Mouse (Mus musculus): ENCODE measurements around the gene Npcd. TPM values are rescaled to one million over a fixed set of nuclear protein-coding genes. Genes with fewer than 3 reads are reported as not detected.

The Npcd gene
- polyA plus RNA-seq, 1 experiment from 2014 or later: not detected

DNA sequence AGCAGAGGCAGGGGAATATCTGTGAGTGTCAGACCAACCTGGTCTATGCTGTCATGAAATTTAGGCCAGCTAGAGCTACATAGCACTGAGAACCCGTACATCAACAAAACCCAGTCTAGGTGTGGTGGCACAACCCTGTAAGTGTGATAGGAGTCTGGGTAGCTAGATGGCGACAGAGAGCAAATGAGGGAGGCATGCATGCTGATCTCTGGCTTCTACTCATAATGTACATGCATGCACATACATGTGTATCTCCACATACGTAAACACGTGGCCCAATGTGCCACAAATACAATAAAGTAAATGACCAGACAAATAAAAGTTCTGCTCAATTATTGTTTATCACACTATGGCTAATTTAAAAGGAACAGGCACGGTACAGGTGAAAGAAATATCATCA, 25.9 kb downstream of the Npcd start:
- H3K4me1 ChIP-seq: peaks cover 22% of the 10 kb centered on the region
- H3K27me3 ChIP-seq (ENCODE audit: low read depth, poor library complexity, severe bottlenecking): peaks cover 74% of the 10 kb centered on the region
- H3K4me3 ChIP-seq: no peak overlapping the region
- WGBS: 37% methylated on average over 5 of the region's 5 CpGs
- H3K9me3 ChIP-seq (replicated peaks): no peaks in the 10 kb centered on the region
- no peak overlapping the region for H3K27ac ChIP-seq (replicated peaks)
- DNase-seq (ENCODE audit: low spot score): no peak
- H3K36me3 ChIP-seq: no peaks in the 10 kb centered on the region

DNA sequence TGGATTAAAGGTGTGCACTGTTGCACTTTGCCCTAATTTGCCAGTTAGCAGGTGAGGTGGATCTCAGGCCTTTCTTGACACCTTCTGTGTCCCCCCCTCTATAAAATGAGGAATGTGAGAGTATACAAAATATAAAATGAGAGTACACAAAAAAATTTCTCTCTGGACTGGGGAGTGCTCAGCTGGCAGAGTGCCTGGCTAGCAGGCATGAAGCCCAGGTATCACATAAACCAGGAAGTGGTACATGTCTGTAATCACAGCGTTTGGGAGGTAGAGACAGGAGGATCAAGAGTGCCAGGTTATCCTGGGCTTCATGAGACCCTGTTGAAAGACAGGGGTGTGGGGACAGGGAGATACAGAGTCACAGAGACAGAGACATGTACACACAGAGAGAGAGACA, 27.0 kb downstream of the Npcd start:
- DNase-seq (ENCODE audit: low spot score): no peak
- H3K4me3 ChIP-seq: no peak overlapping the region
- peaks cover 22% of the 10 kb centered on the region for H3K4me1 ChIP-seq
- peaks cover 85% of the 10 kb centered on the region for H3K27me3 ChIP-seq (ENCODE audit: low read depth, poor library complexity, severe bottlenecking)
- no peaks in the 10 kb centered on the region for H3K9me3 ChIP-seq (replicated peaks)
- no peaks in the 10 kb centered on the region for H3K36me3 ChIP-seq
- no peak overlapping the region for H3K27ac ChIP-seq (replicated peaks)
- WGBS: 32% methylated on average over 1 of the region's 1 CpGs

DNA sequence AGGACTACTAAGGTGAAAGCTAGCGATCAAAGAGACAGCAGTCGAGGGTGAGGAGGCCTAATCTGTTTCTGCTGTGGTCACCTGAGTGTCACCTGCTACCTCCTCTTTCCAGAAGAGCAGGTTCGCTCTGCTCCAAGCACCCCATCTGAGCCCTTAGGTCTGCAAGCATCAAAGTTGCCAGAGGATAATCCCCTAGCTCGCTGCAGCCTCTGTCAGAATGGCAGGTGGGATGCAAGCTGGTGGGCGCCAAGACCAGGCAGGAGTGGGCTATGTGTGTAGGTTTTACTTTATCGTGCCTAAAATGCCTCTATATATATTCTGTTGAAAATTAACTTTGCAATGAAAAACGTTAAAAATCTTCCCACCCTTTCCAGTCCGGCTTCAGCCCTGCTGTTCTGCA, 28.8 kb downstream of the Npcd start:
- Histone ChIP-seq H3K27me3 (ENCODE audit: low read depth, poor library complexity, severe bottlenecking) (peaks cover 90% of the 10 kb centered on the region), H3K27ac (replicated peaks) (peak overlapping the region; percentile 82; the same call in 1 of the 2 replicates), H3K4me1 (peaks cover 22% of the 10 kb centered on the region), H3K36me3 (no peaks in the 10 kb centered on the region), H3K9me3 (replicated peaks) (no peaks in the 10 kb centered on the region), H3K4me3 (peak overlapping the region; percentile 70)
- 23% methylated on average over 8 of the region's 8 CpGs for WGBS
- DNase-seq (ENCODE audit: low spot score): no peak

DNA sequence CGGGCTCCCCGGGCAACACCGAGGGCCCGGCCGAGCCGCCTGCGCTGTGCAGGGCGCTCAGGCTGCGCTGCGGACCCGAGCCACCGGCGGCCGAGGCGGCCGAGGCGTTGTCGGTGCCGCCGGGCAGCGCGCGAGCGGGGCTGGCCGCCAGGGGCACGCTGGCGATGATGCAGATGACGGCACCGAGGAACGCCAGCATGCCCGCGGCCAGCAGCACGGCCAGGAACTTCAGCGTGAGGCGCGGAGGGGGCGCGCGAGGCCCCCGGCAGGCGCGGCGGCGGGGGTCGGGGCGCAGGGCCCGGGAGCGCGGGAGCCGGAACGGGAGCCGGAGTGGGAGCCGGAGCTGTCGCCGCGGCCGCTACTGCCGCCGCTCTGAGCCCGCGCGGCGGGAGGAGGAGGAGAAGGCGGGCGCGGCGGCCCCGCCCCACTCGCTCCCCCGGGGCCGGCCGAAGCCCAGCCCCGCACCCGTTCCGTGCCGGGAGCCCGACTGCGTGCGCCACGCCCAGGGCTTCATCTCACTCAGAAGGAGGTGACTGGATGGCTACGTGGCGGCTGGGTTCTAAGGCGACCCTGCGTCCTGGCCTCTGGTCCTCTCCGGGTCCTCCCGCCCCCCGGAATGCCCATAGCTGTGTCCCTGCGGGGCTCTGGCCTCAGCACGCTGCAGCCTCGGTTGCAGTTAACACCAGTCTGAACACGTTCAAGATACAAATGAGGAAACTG, 29.5 kb downstream of the Npcd start, which contains the start of gene Nptxr:
Gene Nptxr (minus strand): TSS at position 415 of the 720 bp plus-strand sequence.
- H3K9me3 ChIP-seq (replicated peaks): no peaks in the 10 kb centered on the region
- peak within 1 kb of the TSS; percentile 82 for H3K27ac ChIP-seq (replicated peaks)
- H3K36me3 ChIP-seq: no peaks in the 10 kb centered on the region
- peaks cover 90% of the 10 kb centered on the region for H3K27me3 ChIP-seq (ENCODE audit: low read depth, poor library complexity, severe bottlenecking)
- peak; percentile 72 for DNase-seq (ENCODE audit: low spot score)
- H3K4me3 ChIP-seq: peak within 1 kb of the TSS; percentile 70
- peaks cover 22% of the 10 kb centered on the region for H3K4me1 ChIP-seq
- WGBS: 1% methylated on average over 74 of the region's 91 CpGs

DNA sequence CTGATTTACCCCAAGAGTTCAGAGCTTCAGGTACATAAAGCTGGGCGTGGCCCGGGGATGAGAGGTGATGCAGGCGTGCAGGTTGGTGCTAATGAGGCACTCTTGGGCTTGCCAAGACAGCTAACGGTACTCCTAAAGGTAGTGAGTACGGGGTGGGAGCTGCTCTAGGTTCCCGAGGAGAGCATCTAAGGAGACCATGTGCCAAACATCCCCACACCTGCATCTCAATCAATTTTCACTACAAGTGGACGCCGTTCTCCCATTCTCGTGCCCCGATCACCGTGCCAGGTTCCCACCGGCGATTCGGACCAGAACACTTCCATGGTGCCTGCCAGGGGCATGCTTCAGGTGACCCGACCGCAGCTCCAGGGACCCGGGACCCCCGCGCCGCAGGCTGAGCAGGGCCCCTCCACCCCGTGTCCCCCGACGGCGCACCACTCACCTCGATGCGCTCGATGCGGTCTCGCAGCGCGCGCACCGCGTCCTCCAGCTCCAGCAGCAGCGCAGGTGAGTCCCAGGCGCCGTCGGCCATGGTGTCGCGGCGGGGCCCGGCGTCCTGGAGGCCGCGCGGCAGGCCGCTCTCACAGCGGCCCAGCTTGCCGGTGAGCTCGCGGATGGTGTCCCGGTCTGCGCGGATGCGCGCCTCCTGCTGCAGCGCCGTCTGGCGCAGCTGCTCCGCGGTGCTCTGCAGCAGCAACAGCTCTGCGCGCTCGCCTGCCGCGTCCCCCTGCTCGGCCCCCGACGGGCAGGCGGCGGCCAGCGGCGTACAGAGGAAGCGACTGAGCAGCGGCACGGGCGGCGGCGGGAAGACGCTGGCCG, 30.3 kb downstream of the Npcd start:
- no peaks in the 10 kb centered on the region for H3K9me3 ChIP-seq (replicated peaks)
- H3K4me3 ChIP-seq: peak overlapping the region; percentile 70
- no peaks in the 10 kb centered on the region for H3K36me3 ChIP-seq
- peak overlapping the region; percentile 82 for H3K27ac ChIP-seq (replicated peaks)
- 5% methylated on average over 81 of the region's 81 CpGs for WGBS
- DNase-seq (ENCODE audit: low spot score): peak; percentile 61
- peaks cover 22% of the 10 kb centered on the region for H3K4me1 ChIP-seq
- H3K27me3 ChIP-seq (ENCODE audit: low read depth, poor library complexity, severe bottlenecking): peaks cover 82% of the 10 kb centered on the region

DNA sequence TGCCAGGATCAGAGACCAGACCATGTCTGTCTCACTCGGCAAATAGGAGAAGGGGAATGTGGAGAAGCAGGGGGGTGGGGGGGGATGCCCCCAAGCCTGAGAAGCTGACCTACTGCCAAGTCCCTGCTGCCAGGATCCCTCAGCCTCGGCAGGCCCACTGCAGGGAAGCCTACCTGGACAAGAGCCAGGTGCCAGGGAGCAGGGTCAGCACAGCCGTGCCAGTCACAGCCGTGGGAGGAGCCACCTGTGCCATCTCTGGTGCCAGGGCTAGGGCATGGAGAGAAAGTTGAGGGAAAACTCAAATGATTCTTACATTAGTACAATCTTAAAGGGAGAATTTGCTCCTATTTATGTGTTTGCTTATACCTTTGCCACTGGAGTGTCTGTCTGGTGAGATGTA, 31.7 kb downstream of the Npcd start:
- 74% methylated on average over 4 of the region's 4 CpGs for WGBS
- DNase-seq (ENCODE audit: low spot score): no peak
- Histone ChIP-seq H3K27me3 (ENCODE audit: low read depth, poor library complexity, severe bottlenecking) (peaks cover 71% of the 10 kb centered on the region), H3K9me3 (replicated peaks) (no peaks in the 10 kb centered on the region), H3K27ac (replicated peaks) (no peak overlapping the region), H3K4me3 (no peak overlapping the region), H3K4me1 (peaks cover 22% of the 10 kb centered on the region), H3K36me3 (no peaks in the 10 kb centered on the region)

DNA sequence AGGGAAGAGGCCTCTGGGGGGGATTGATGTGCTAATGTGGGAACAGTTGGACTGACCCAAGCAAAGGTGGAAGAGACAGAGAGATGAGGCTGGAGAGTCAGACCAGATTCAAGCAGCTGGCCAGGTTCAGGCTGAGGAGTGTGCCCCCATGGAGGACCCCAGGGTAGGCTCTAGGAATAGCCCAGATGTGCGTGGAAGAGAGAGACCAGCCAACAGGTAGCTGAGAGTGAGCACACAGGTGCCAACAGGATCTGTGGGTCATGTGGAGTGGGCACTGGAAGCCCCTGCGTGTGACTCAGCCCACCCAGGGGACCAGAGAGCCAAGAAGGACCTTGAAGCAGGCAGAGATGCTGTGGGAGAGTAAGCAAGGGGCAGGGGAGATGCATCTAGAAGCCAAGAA, 32.4 kb downstream of the Npcd start:
- Histone ChIP-seq H3K9me3 (replicated peaks) (no peaks in the 10 kb centered on the region), H3K4me1 (peaks cover 22% of the 10 kb centered on the region), H3K27ac (replicated peaks) (no peak overlapping the region), H3K36me3 (no peaks in the 10 kb centered on the region), H3K4me3 (no peak overlapping the region), H3K27me3 (ENCODE audit: low read depth, poor library complexity, severe bottlenecking) (peaks cover 64% of the 10 kb centered on the region)
- DNase-seq (ENCODE audit: low spot score): no peak
- 72% methylated on average over 2 of the region's 2 CpGs for WGBS

DNA sequence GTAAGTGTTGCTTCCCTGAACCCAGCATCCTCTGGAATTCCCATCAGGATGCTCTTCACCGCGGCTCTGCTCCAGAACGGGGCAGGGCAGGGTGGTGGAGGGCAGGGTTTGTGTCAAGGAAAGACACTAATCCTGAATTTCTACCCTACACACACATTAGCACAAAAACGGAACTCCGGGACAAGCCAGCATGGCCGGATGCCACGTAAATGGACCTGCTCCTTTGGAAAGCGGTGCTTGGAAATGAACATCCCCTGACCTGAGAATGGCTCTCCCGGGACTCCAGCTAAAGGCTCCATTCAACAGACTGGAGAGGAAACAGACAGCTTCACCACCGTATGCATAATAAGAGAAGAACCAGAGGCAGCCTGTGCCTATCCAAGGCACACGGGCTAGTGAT, 33.3 kb downstream of the Npcd start:
- Histone ChIP-seq H3K9me3 (replicated peaks) (no peaks in the 10 kb centered on the region), H3K4me3 (no peak overlapping the region), H3K4me1 (peaks cover 25% of the 10 kb centered on the region), H3K27ac (replicated peaks) (no peak overlapping the region), H3K36me3 (no peaks in the 10 kb centered on the region), H3K27me3 (ENCODE audit: low read depth, poor library complexity, severe bottlenecking) (peaks cover 55% of the 10 kb centered on the region)
- no peak for DNase-seq (ENCODE audit: low spot score)
- 67% methylated on average over 11 of the region's 11 CpGs for WGBS

DNA sequence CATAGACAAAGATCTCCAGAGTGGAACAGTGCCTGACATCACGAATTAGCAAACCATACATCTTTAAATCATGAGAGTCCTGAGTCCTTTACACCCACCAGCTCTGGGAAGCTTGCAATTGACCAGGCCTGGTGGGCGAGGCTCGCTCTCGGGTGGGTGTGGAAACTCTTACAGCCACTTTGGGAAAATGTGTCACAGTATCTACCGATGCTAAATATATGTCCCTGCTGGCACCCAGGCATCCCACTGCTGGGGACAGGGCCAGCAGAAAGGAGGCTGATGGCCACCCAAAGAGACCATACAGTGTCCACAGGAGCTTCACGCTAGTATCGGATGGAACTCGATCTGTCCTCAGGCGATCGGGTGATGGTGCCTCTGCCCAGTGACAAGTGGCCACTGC, 35.4 kb downstream of the Npcd start:
- H3K4me3 ChIP-seq: no peak overlapping the region
- no peak for DNase-seq (ENCODE audit: low spot score)
- 89% methylated on average over 10 of the region's 10 CpGs for WGBS
- H3K27ac ChIP-seq (replicated peaks): no peak overlapping the region
- H3K9me3 ChIP-seq (replicated peaks): no peaks in the 10 kb centered on the region
- H3K4me1 ChIP-seq: peaks cover 16% of the 10 kb centered on the region
- H3K36me3 ChIP-seq: no peaks in the 10 kb centered on the region
- peaks cover 45% of the 10 kb centered on the region for H3K27me3 ChIP-seq (ENCODE audit: low read depth, poor library complexity, severe bottlenecking)

DNA sequence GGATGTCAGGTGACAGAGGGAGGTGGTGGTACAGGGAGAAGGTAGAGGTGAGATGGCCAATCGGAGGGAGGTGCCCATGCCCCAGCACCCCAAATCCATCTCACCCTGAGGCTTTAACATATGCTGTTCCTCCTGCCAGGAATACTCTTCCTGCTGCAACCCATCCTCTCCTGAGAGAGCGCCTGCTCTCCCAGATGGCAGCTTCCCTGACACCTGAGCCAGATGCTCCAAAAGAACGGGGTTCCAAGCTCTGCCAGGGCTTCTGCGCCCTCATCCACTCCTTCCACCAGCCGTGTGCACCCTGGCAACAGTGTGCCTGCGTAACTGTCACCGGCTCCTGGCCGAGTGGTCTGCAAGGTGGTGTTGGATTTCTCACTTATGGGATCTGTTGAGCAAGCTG, 36.4 kb downstream of the Npcd start:
- Histone ChIP-seq H3K27ac (replicated peaks) (no peak overlapping the region), H3K4me3 (no peak overlapping the region), H3K36me3 (no peaks in the 10 kb centered on the region), H3K27me3 (ENCODE audit: low read depth, poor library complexity, severe bottlenecking) (peaks cover 45% of the 10 kb centered on the region), H3K9me3 (replicated peaks) (no peaks in the 10 kb centered on the region), H3K4me1 (peaks cover 15% of the 10 kb centered on the region)
- DNase-seq (ENCODE audit: low spot score): no peak
- 89% methylated on average over 8 of the region's 8 CpGs for WGBS

DNA sequence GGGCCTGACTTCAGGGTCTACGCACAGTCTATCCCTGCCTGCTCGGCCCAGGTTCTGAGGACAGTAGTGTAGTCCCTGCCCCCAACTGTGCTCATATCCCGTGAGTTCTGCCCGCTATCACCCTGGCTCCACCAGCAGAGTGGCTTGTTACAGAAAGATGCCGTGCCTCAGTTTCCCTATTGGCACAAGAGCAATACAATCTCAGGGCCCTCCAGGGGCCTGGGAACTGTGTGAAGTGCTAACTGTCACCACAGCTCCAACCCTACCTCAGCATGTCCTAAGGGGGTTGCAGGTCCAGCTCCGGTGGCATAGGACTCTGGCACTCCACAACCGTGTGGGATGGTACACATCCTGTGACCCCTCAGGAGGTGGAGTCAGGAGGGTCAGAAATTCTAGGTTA, 36.9 kb downstream of the Npcd start:
- H3K27ac ChIP-seq (replicated peaks): no peak overlapping the region
- WGBS: 88% methylated on average over 7 of the region's 7 CpGs
- H3K36me3 ChIP-seq: no peaks in the 10 kb centered on the region
- DNase-seq (ENCODE audit: low spot score): no peak
- H3K9me3 ChIP-seq (replicated peaks): no peaks in the 10 kb centered on the region
- peaks cover 45% of the 10 kb centered on the region for H3K27me3 ChIP-seq (ENCODE audit: low read depth, poor library complexity, severe bottlenecking)
- H3K4me3 ChIP-seq: no peak overlapping the region
- peaks cover 20% of the 10 kb centered on the region for H3K4me1 ChIP-seq

DNA sequence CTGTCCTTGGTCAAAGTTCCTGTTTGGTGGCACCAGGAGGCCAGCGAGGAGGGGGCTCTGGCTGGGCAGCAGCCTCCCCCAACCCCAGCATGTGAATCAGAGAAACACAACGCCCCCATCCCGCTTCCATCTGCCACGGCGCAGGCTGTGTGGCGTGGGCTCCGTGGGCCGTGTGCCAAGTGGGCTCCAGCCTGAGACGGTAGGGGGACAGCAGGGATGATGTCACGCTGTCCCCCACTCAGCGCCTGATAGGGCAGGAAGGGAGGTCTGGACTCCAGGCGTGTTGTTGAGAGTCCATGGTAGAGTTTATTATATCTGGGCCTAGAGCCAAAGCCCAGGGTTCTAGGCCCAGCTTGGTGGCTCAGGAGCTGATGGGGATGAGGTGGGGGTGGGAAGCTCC, 37.8 kb downstream of the Npcd start:
- no peak for DNase-seq (ENCODE audit: low spot score)
- Histone ChIP-seq H3K27ac (replicated peaks) (no peak overlapping the region), H3K4me1 (peaks cover 29% of the 10 kb centered on the region), H3K4me3 (no peak overlapping the region), H3K27me3 (ENCODE audit: low read depth, poor library complexity, severe bottlenecking) (peaks cover 45% of the 10 kb centered on the region), H3K36me3 (no peaks in the 10 kb centered on the region), H3K9me3 (replicated peaks) (no peaks in the 10 kb centered on the region)
- 92% methylated on average over 12 of the region's 12 CpGs for WGBS

DNA sequence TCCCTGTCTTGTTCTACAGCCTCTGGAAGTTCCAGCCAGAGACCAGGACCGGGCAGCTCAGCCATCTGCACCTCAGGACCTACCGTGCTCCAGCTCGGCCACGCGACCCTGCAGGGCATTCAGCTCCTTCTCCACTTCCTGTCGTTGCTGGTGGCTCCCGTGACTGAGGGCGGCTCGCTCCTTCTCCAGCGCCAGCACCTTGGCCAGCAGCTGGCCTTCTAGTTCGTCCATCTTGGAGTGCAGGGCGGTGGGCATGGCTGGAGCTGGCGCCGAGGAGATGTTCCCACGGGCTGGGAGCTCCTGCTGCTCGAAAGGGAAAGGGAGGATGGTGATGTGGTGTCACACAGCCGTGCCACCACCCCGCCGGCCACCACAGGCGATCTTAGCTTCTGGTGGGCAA, 39.9 kb downstream of the Npcd start:
- 31% methylated on average over 20 of the region's 20 CpGs for WGBS
- peaks cover 40% of the 10 kb centered on the region for H3K4me1 ChIP-seq
- no peaks in the 10 kb centered on the region for H3K36me3 ChIP-seq
- peaks cover 48% of the 10 kb centered on the region for H3K27me3 ChIP-seq (ENCODE audit: low read depth, poor library complexity, severe bottlenecking)
- H3K27ac ChIP-seq (replicated peaks): no peak overlapping the region
- no peaks in the 10 kb centered on the region for H3K9me3 ChIP-seq (replicated peaks)
- peak; percentile 28 for DNase-seq (ENCODE audit: low spot score)
- H3K4me3 ChIP-seq: no peak overlapping the region

Measured in midbrain, embryonic 10.5 days (tissue).